Mouse (Mus musculus): Measurements from ENCODE around the gene Efcab12. TPM values are rescaled to one million over a fixed set of nuclear protein-coding genes. Genes with fewer than 3 reads are reported as not detected.

Gene Efcab12
- polyA plus RNA-seq, 1 experiment from 2014 or later = 2.2 TPM

- H3K4me3 ChIP-seq (ENCODE audit: low read length) = no peak overlapping the region
- no peaks in the 10 kb centered on the region for H3K27me3 ChIP-seq (replicated peaks; ENCODE audit: control insufficient read depth, insufficient read depth, low read length)
- H3K4me2 ChIP-seq (ENCODE audit: low read length) = no peak overlapping the region
- no peaks in the 10 kb centered on the region for H3K36me3 ChIP-seq (ENCODE audit: control insufficient read depth, insufficient read depth, low read length)
- no peaks in the 10 kb centered on the region for H3K9me3 ChIP-seq (ENCODE audit: control insufficient read depth, low read length)
- no peak for ATAC-seq
- no peak overlapping the region for H3K9ac ChIP-seq (ENCODE audit: low read depth, low read length)
- peaks cover 4% of the 10 kb centered on the region for H3K4me1 ChIP-seq (ENCODE audit: control insufficient read depth, insufficient read depth, low read depth, low read length)
- WGBS = 31% methylated on average over 9 of the region's 9 CpGs
- H3K27ac ChIP-seq (ENCODE audit: low read depth, low read length) = no peak overlapping the region
These were observed 70.9 kb downstream of the Efcab12 start for GRCm38 (mm10) chr6:115767357-115767756.

GRCm38 (mm10) chr6:115764179-115764578 lies 74.0 kb downstream of the Efcab12 start:
- H3K36me3 ChIP-seq (ENCODE audit: control insufficient read depth, insufficient read depth, low read length) = no peaks in the 10 kb centered on the region
- ATAC-seq = peak; percentile 97
- peak overlapping the region; percentile 77 for H3K27ac ChIP-seq (ENCODE audit: low read depth, low read length)
- H3K4me1 ChIP-seq (ENCODE audit: control insufficient read depth, insufficient read depth, low read depth, low read length) = peaks cover 4% of the 10 kb centered on the region
- H3K9ac ChIP-seq (ENCODE audit: low read depth, low read length) = peak overlapping the region; percentile 38; the same call in 1 of the 2 replicates
- H3K9me3 ChIP-seq (ENCODE audit: control insufficient read depth, low read length) = no peaks in the 10 kb centered on the region
- H3K27me3 ChIP-seq (replicated peaks; ENCODE audit: control insufficient read depth, insufficient read depth, low read length) = no peaks in the 10 kb centered on the region
- peak overlapping the region; percentile 33; the same call in 1 of the 2 replicates for H3K4me2 ChIP-seq (ENCODE audit: low read length)
- no peak overlapping the region for H3K4me3 ChIP-seq (ENCODE audit: low read length)
- WGBS = 5% methylated on average over 7 of the region's 7 CpGs

DNA sequence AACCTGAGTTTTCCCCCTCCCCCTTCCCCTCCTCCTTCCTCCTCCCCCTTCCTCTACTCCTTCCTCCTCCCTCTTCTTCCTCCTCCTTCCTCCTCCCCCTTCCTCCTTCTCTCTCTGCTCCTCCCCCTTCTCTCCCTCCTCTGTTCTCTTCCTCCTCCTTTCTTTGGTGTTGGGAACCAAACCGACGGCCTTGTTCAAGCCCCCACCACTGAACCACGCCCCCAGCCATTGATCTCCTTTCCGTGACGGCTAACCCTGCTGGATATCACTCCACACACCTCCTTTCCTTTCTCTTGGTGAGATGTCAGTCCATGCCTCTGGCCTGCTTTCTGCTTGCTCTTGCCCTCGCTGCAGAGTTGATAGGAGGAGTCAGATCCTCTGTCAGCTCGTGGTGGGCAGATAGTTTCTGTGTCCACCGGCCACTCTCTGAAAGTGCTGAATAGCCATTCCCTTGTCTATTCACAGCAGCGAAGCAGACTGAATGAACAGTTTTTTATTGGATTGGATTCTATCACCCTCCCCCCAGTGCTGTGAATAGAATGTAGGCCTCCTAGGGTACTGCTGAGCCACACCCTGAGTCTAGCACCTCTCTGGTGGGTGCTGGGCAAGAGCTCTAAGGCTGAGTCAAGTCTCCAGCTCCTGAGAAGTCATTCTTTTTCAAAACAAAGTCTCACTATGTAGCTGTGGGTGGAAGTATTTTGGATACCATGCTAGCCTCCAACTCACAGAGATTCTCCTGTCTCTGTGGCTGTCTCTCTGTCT lies 76.0 kb downstream of the Efcab12 start, which contains the start of gene Tmem40:
Tmem40 (minus strand) TSS at position 416 of the 762 bp plus-strand sequence.
- no peak; the same call in 1 of the 2 replicates for ATAC-seq
- H3K4me1 ChIP-seq (ENCODE audit: control insufficient read depth, insufficient read depth, low read depth, low read length) = peaks cover 4% of the 10 kb centered on the region
- WGBS = 2% methylated on average over 9 of the region's 9 CpGs
- peak within 1 kb of the TSS; percentile 27; the same call in 1 of the 2 replicates for H3K9ac ChIP-seq (ENCODE audit: low read depth, low read length)
- H3K36me3 ChIP-seq (ENCODE audit: control insufficient read depth, insufficient read depth, low read length) = no peaks in the 10 kb centered on the region
- H3K4me3 ChIP-seq (ENCODE audit: low read length) = no peak within 1 kb of the TSS
- no peaks in the 10 kb centered on the region for H3K9me3 ChIP-seq (ENCODE audit: control insufficient read depth, low read length)
- H3K27me3 ChIP-seq (replicated peaks; ENCODE audit: control insufficient read depth, insufficient read depth, low read length) = no peaks in the 10 kb centered on the region
- peak within 1 kb of the TSS; percentile 21; the same call in 1 of the 2 replicates for H3K4me2 ChIP-seq (ENCODE audit: low read length)
- peak within 1 kb of the TSS; percentile 59; the same call in 1 of the 2 replicates for H3K27ac ChIP-seq (ENCODE audit: low read depth, low read length)

GRCm38 (mm10) chr6:115760982-115761381 lies 77.2 kb downstream of the Efcab12 start:
- no peak overlapping the region for H3K27ac ChIP-seq (ENCODE audit: low read depth, low read length)
- H3K27me3 ChIP-seq (replicated peaks; ENCODE audit: control insufficient read depth, insufficient read depth, low read length) = no peaks in the 10 kb centered on the region
- peaks cover 4% of the 10 kb centered on the region for H3K4me1 ChIP-seq (ENCODE audit: control insufficient read depth, insufficient read depth, low read depth, low read length)
- no peak overlapping the region for H3K4me3 ChIP-seq (ENCODE audit: low read length)
- WGBS = 50% methylated on average over 4 of the region's 4 CpGs
- H3K9ac ChIP-seq (ENCODE audit: low read depth, low read length) = no peak overlapping the region
- no peaks in the 10 kb centered on the region for H3K9me3 ChIP-seq (ENCODE audit: control insufficient read depth, low read length)
- no peak for ATAC-seq
- H3K36me3 ChIP-seq (ENCODE audit: control insufficient read depth, insufficient read depth, low read length) = no peaks in the 10 kb centered on the region
- H3K4me2 ChIP-seq (ENCODE audit: low read length) = no peak overlapping the region

Small RNA genes within 50 kb of the gene (microRNA-seq; reads per million reads assigned to microRNA genes)
- not detected for gene Mir7660

Other genes starting within 250 kb of the Efcab12 start
- 0.29 and 0.46 TPM in 2 replicates for gene Mkrn2os, start 245.8 kb downstream of the Efcab12 start, polyA plus RNA-seq (2015; fragmentation: Nextera tagmentation; extraction: Ambion mirVana)
- gene Mkrn2, start 236.5 kb downstream of the Efcab12 start, polyA plus RNA-seq (2015; fragmentation: Nextera tagmentation; extraction: Ambion mirVana) = 38.0 and 39.0 TPM in 2 replicates
- 110 and 124 TPM in 2 replicates for gene Raf1, start 161.8 kb downstream of the Efcab12 start, polyA plus RNA-seq (2015; fragmentation: Nextera tagmentation; extraction: Ambion mirVana)
- gene Tmem40, start 76.0 kb downstream of the Efcab12 start, polyA plus RNA-seq (2015; fragmentation: Nextera tagmentation; extraction: Ambion mirVana) = 1.9 TPM in 2 replicates
- 10.0 and 13.9 TPM in 2 replicates for gene Cand2, start 63.9 kb downstream of the Efcab12 start, polyA plus RNA-seq (2015; fragmentation: Nextera tagmentation; extraction: Ambion mirVana)
- 854 and 884 TPM in 2 replicates for gene Rpl32, start 29.7 kb downstream of the Efcab12 start, polyA plus RNA-seq (2015; fragmentation: Nextera tagmentation; extraction: Ambion mirVana)
- gene Mbd4, start 15.0 kb upstream of the Efcab12 start, polyA plus RNA-seq (2015; fragmentation: Nextera tagmentation; extraction: Ambion mirVana) = 11.1 and 11.4 TPM in 2 replicates
- 31.4 and 33.0 TPM in 2 replicates for gene Ift122, start 15.1 kb upstream of the Efcab12 start, polyA plus RNA-seq (2015; fragmentation: Nextera tagmentation; extraction: Ambion mirVana)
- gene Rho, start 93.3 kb upstream of the Efcab12 start, polyA plus RNA-seq (2015; fragmentation: Nextera tagmentation; extraction: Ambion mirVana) = 0.35 and 0.50 TPM in 2 replicates
- not detected in 2 replicates for gene H1foo, start 106.5 kb upstream of the Efcab12 start, polyA plus RNA-seq (2015; fragmentation: Nextera tagmentation; extraction: Ambion mirVana)
- 8.5 and 10.5 TPM in 2 replicates for gene Plxnd1, start 156.6 kb upstream of the Efcab12 start, polyA plus RNA-seq (2015; fragmentation: Nextera tagmentation; extraction: Ambion mirVana)

All from hindbrain, embryonic 16.5 days (tissue).